Mouse (Mus musculus) heart, postnatal 36 days (tissue): ENCODE data around the gene Plac9a. TPM values are rescaled to one million over a fixed set of nuclear protein-coding genes. Genes with fewer than 3 reads are reported as not detected.

Experiments
- DNase-seq, 2 experiments: peaks; one replicate each; pipeline ENCODE4 v3.0.0; 2021 to 2022
- intact Hi-C: fragments of 180-260 bp; cut with DNase I; formaldehyde crosslinking; loops from one replicate; pipeline ENCODE4 v1.15.1; 2025
- total RNA-seq, 2 experiments: library from RNA; stranded (reverse); gene quantifications; 2 replicates each; pipeline ENCODE4 v1.2.3; 2021

The Plac9a gene
- total RNA-seq, 2 experiments from 2014 or later, result 2.0 to 2.4 TPM

DNA sequence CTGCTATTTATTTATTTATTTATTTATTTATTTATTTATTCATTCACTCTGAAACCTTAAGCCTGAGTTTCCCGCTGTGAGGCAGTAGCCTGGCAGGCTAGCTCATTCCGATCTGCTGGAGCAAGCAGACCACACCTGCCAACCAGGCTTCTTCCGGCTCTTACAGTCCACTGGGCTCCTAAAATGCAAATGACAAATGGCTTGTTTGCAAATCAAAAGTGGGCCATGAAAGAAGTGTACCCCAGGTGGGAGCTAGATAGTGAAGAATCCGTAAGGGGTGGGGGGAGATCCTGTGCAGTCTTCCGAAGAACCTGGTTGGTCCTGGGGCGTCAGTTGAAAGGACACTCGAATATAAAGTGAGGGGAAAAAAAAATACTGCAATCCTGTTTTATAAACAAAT lies 61.9 kb downstream of the Plac9a start:
- DNase-seq, result no peak
- intact Hi-C loops, result no loop called here

DNA sequence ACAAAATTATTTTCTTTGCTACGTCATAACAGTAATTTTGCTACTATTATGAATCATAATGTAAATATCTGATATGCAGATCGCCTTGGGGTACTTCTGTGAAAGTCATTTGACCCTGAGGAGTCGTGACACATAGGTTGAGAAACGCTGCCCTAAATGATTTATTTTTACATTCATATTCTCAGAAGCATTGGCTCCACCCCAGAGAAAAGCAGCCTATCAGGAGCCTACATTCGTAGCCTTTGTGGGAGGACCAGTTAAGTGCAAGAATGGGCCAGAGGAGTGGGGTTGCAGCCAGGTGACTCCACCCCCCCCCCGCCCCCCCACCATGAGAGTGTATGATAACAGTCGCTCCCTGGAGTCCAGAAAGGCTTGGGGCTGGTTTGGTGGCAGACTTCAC lies 63.1 kb downstream of the Plac9a start:
- DNase-seq, result no peak
- intact Hi-C loops, result no loop called here

DNA sequence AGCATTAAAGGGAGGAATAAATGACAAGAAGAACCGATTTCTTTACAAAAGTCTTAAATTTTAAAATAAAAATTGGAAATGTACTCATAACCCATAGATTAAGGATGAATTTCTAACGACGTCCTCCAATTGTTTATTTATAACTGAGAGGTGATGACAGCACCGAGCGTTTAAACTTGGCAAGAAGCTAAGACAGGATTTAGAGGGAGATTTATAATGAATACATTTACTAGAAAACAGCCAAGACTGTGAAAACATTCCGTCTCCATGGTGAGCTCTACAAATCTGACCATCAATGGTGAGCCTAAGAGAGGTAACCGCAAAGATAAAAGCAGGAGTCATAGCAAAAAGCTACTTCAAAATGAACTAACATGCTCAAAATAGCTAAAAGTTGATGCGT lies 64.5 kb downstream of the Plac9a start:
- no peak for DNase-seq
- intact Hi-C loops, result no loop called here

Other genes starting within 250 kb of the Plac9a start
- gene Ppif, start 208.9 kb downstream of the Plac9a start, total RNA-seq, result 100 to 1,000 TPM; 294 to 308 TPM
- gene Zcchc24, start 134.1 kb downstream of the Plac9a start, total RNA-seq, result 10 to 100 TPM; 35.0 to 39.0 TPM
- gene Anxa11, start 60.9 kb downstream of the Plac9a start, total RNA-seq, result 10 to 100 TPM; 81.8 to 87.0 TPM
- 1 to 10 TPM in 1 of 2 experiments, under 1 TPM in 1; 0.75 to 1.2 TPM for gene Tmem254a, start 24.6 kb upstream of the Plac9a start, total RNA-seq
- gene Cphx1, start 35.2 kb upstream of the Plac9a start, total RNA-seq, result not detected
- under 1 TPM in 1 of 2 experiments, not detected in 1; 0.14 TPM for gene Duxbl1, start 75.5 kb upstream of the Plac9a start, total RNA-seq
- gene Gm9780, start 139.6 kb upstream of the Plac9a start, total RNA-seq, result 10 to 100 TPM; 17.7 to 21.2 TPM
- 1 to 10 TPM; 6.3 to 9.3 TPM for gene Tmem254c, start 164.3 kb upstream of the Plac9a start, total RNA-seq
- gene Cphx2, start 178.4 kb upstream of the Plac9a start, total RNA-seq, result not detected
- gene Cphx3, start 179.2 kb upstream of the Plac9a start, total RNA-seq, result not detected
- gene Duxbl2, start 215.2 kb upstream of the Plac9a start, total RNA-seq, result not detected